Mouse (Mus musculus): ENCODE measurements at regions not wholly inside any gene's neighbourhood (a gene's known extent, or its start where the extent isn't known, plus 50 kb on each side); places are given as distances from the start of the nearest gene placed in this dataset.

- TF ChIP-seq POLR2A (IDR thresholded peaks at IDR 0.05; ENCODE audit: borderline replicate concordance, extremely low read depth, insufficient read depth, insufficient read length, poor library complexity, severe bottlenecking) = no peak
- no peak for DNase-seq (ENCODE audit: low read depth)
Observed at GRCm38 (mm10) chr15:97188545-97188944, 58.4 kb upstream of the Pced1b start.

- TF ChIP-seq CTCF (IDR thresholded peaks at IDR 0.05; ENCODE audit: borderline replicate concordance, extremely low read depth, insufficient read depth, insufficient read length) = no peak
- no peak for TF ChIP-seq POLR2A (IDR thresholded peaks at IDR 0.05; ENCODE audit: borderline replicate concordance, extremely low read depth, insufficient read depth, insufficient read length, poor library complexity, severe bottlenecking)
- DNase-seq (ENCODE audit: low read depth) = peak; percentile 52
Observed at GRCm38 (mm10) chr15:97187831-97188230, 59.1 kb upstream of the Pced1b start.

- no peak for DNase-seq (ENCODE audit: low read depth)
- TF ChIP-seq CTCF (IDR thresholded peaks at IDR 0.05; ENCODE audit: borderline replicate concordance, extremely low read depth, insufficient read depth, insufficient read length) = no peak
- no peak for TF ChIP-seq POLR2A (IDR thresholded peaks at IDR 0.05; ENCODE audit: borderline replicate concordance, extremely low read depth, insufficient read depth, insufficient read length, poor library complexity, severe bottlenecking)
Observed at GRCm38 (mm10) chr15:97186034-97186433, 60.9 kb upstream of the Pced1b start.

GRCm38 (mm10) chr15:97182617-97183038 lies 64.3 kb upstream of the Pced1b start:
- peak; percentile 60 for DNase-seq (ENCODE audit: low read depth)
- TF ChIP-seq POLR2A (IDR thresholded peaks at IDR 0.05; ENCODE audit: borderline replicate concordance, extremely low read depth, insufficient read depth, insufficient read length, poor library complexity, severe bottlenecking) (no peak), CTCF (IDR thresholded peaks at IDR 0.05; ENCODE audit: borderline replicate concordance, extremely low read depth, insufficient read depth, insufficient read length) (no peak)

- peak; percentile 88 for DNase-seq (ENCODE audit: low read depth)
- no peak for TF ChIP-seq CTCF (IDR thresholded peaks at IDR 0.05; ENCODE audit: borderline replicate concordance, extremely low read depth, insufficient read depth, insufficient read length)
- TF ChIP-seq POLR2A (IDR thresholded peaks at IDR 0.05; ENCODE audit: borderline replicate concordance, extremely low read depth, insufficient read depth, insufficient read length, poor library complexity, severe bottlenecking) = no peak
Observed at GRCm38 (mm10) chr15:97180970-97181669, 65.8 kb upstream of the Pced1b start.

- no peak for TF ChIP-seq CTCF (IDR thresholded peaks at IDR 0.05; ENCODE audit: borderline replicate concordance, extremely low read depth, insufficient read depth, insufficient read length)
- TF ChIP-seq POLR2A (IDR thresholded peaks at IDR 0.05; ENCODE audit: borderline replicate concordance, extremely low read depth, insufficient read depth, insufficient read length, poor library complexity, severe bottlenecking) = no peak
- DNase-seq (ENCODE audit: low read depth) = peak; percentile 65
Observed at GRCm38 (mm10) chr15:97178286-97178685, 68.6 kb upstream of the Pced1b start.

- TF ChIP-seq CTCF (IDR thresholded peaks at IDR 0.05; ENCODE audit: borderline replicate concordance, extremely low read depth, insufficient read depth, insufficient read length) (no peak), POLR2A (IDR thresholded peaks at IDR 0.05; ENCODE audit: borderline replicate concordance, extremely low read depth, insufficient read depth, insufficient read length, poor library complexity, severe bottlenecking) (no peak)
- no peak for DNase-seq (ENCODE audit: low read depth)
Observed at GRCm38 (mm10) chr15:97177806-97178205, 69.1 kb upstream of the Pced1b start.

- no peak for TF ChIP-seq POLR2A (IDR thresholded peaks at IDR 0.05; ENCODE audit: borderline replicate concordance, extremely low read depth, insufficient read depth, insufficient read length, poor library complexity, severe bottlenecking)
- TF ChIP-seq CTCF (IDR thresholded peaks at IDR 0.05; ENCODE audit: borderline replicate concordance, extremely low read depth, insufficient read depth, insufficient read length) = no peak
- no peak for DNase-seq (ENCODE audit: low read depth)
Observed at GRCm38 (mm10) chr15:97174989-97175388, 71.9 kb upstream of the Pced1b start.

- no peak for TF ChIP-seq CTCF (IDR thresholded peaks at IDR 0.05; ENCODE audit: borderline replicate concordance, extremely low read depth, insufficient read depth, insufficient read length)
- DNase-seq (ENCODE audit: low read depth) = no peak
Observed at GRCm38 (mm10) chr15:97173233-97173632, 73.7 kb upstream of the Pced1b start.

GRCm38 (mm10) chr15:97170074-97170473 lies 76.8 kb upstream of the Pced1b start:
- TF ChIP-seq CTCF (IDR thresholded peaks at IDR 0.05; ENCODE audit: borderline replicate concordance, extremely low read depth, insufficient read depth, insufficient read length) (no peak), POLR2A (IDR thresholded peaks at IDR 0.05; ENCODE audit: borderline replicate concordance, extremely low read depth, insufficient read depth, insufficient read length, poor library complexity, severe bottlenecking) (no peak)
- DNase-seq (ENCODE audit: low read depth) = no peak

- no peak for DNase-seq (ENCODE audit: low read depth)
- TF ChIP-seq POLR2A (IDR thresholded peaks at IDR 0.05; ENCODE audit: borderline replicate concordance, extremely low read depth, insufficient read depth, insufficient read length, poor library complexity, severe bottlenecking) (no peak), CTCF (IDR thresholded peaks at IDR 0.05; ENCODE audit: borderline replicate concordance, extremely low read depth, insufficient read depth, insufficient read length) (no peak)
Observed at GRCm38 (mm10) chr15:97169381-97169780, 77.5 kb upstream of the Pced1b start.

- TF ChIP-seq CTCF (IDR thresholded peaks at IDR 0.05; ENCODE audit: borderline replicate concordance, extremely low read depth, insufficient read depth, insufficient read length) (no peak), POLR2A (IDR thresholded peaks at IDR 0.05; ENCODE audit: borderline replicate concordance, extremely low read depth, insufficient read depth, insufficient read length, poor library complexity, severe bottlenecking) (no peak)
- DNase-seq (ENCODE audit: low read depth) = no peak
Observed at GRCm38 (mm10) chr15:97167116-97167515, 79.8 kb upstream of the Pced1b start.
